Mouse (Mus musculus): Measurements from ENCODE around the gene Pdf.

Pdf gene

DNA sequence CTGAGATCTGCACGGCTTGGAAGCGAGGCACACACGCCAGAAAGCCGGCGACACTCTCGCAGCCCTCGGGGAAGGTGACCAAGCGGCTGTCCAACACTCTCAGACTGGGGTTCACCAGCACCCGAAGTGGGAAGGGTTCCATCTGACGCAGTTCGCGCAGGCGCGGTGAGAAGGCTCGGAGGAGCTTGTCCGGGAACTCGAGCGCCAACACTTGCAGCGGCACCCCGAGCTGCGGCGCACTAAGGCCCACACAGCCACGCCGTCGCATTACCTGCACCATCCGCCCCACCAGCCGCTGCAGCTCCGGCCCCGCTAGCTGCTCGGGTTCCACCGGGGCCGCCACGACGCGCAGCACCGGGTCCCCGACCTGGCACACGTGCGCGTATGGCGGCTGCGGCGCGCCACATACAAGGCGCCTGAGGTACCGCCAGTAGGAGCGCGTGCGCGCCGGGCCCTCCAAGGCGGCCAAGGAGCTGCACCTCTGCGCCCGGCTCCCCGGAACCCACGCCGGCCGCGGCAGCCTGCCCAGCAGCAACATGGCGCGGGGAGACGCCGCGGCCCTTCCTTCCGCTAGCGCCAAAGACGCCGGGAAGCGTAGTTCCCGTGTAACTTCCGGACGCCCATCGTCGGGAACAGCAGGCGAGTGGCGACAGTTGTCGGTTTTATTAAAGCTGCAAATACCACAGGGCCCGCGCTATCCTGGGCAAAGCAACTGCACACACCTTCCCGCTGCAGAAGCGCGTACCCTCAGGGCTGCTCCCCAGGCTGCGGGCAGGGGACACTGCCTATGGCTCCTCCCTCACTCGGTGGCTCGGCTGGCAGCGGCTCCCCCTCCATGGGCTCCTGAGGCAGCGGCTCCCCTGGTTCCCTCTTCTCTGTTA is at the start of gene Pdf:
Gene Pdf (minus strand): TSS at position 554 of the 881 bp plus-strand sequence.
- peak; percentile 98 for DNase-seq

- peak; percentile 100 for DNase-seq
Observed at GRCm38 (mm10) chr8:107096366-107097036, 48.1 kb upstream of the Pdf start, which contains the start of gene Terf2. Gene Terf2 (minus strand): TSS chr8:107096547.

DNA sequence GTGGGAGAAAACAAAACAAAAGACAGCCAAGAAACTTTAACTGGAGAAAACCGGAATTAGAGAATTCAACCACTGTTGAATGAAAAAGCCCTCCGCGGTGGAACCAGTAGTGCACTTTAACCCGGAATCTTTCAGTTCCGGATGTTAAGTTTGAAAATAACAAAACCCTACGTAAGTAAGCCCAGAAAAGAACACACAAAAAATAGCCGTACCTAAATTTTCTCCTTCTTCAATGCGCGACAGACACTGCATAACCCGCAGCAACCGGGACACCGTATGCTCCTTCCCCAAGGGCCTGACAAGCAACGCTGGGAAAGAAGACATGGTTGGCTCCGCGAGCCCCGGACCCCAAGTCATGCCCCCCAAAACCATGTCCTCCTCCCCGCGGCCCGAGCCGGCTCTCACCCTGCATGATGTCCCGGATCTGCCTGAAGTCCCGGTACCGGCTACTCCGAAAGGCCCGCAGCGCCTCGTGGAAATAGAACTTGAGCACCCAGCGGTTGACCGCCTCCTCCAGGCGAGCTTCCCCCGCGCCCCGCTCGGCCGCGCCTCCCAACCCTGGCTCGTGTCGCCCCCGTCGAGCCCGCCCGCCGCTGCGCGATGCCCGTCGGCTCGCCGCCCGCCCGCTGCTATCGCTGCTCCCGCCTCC is 47.4 kb upstream of the Pdf start:
- DNase-seq = no peak

DNA sequence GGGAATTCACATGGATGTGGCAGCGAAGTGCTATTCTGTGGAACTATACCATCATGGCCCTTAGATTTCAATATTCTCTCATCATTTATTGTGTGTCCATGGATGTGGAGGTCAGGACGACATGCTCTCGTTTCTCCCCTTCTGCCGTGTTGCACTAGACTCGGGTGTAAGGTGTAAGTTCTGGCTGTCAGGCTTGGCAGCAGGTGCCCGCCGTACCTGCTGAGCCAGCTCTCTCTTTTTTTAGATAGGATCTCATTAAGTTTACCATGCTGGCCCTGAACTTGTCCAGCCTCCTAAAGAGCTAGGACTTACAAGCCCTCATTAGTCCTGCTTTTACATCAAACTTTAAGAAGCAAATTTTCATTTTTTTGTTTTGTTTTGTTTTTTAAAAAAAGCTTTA is 42.1 kb upstream of the Pdf start:
- no peak for DNase-seq

GRCm38 (mm10) chr8:107088526-107089063 is 40.2 kb upstream of the Pdf start:
- peak; percentile 70 for DNase-seq

GRCm38 (mm10) chr8:107086018-107086417 is 37.6 kb upstream of the Pdf start:
- peak; percentile 73 for DNase-seq

- peak; percentile 75 for DNase-seq
Observed at GRCm38 (mm10) chr8:107085358-107085757, 36.9 kb upstream of the Pdf start.

DNA sequence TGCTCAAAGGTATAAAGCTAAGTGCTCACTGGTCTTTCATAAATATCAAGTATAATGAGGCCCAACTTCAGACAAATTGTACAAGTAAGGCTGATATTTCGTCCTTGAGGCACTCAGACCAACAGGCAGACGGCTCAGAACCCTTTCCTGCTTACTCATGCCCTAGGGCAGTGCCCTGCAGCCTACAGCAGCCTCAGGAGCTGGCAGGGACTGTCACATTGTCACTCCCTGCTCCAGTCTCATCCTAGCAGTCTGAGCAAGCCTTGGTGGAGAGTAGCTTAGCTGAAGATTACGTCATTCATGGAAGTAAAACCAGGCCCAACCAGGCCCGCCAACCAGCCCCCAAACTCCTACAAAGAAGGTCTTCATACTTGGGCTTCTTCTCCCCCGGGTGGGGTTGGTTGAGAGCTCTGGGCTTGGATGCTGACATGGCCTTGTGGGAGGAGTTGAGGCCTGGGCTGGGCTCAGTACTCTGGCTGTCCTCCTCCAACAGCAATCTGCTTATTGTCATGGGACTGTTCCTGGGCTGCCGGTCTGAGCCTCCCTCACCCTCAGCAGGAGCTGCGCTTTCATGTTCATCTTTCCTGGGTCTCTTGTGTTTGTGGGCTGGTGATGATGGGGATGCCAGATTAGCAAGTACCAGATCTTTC is 27.9 kb upstream of the Pdf start:
- DNase-seq = peak; percentile 93

GRCm38 (mm10) chr8:107074128-107074527 is 25.7 kb upstream of the Pdf start:
- no peak for DNase-seq

DNA sequence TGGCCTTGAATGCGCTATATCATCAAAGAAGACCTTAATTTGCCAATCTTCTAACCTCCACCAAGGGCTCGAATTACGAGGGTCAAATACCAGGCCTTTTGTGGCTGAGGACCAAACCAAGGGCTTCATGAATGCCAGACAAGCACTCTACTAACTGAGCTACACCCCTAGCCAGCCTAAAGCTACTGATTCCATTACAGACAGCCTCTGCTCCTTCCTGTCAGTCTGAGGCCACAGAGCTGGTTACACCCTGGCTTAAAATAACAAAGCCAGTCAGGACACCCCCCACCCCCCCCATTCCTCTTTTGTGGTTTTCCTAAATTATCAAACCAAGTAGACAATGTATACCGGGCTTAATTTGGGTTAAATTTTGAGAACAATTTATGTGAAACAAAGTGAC is 25.3 kb upstream of the Pdf start:
- no peak for DNase-seq

DNA sequence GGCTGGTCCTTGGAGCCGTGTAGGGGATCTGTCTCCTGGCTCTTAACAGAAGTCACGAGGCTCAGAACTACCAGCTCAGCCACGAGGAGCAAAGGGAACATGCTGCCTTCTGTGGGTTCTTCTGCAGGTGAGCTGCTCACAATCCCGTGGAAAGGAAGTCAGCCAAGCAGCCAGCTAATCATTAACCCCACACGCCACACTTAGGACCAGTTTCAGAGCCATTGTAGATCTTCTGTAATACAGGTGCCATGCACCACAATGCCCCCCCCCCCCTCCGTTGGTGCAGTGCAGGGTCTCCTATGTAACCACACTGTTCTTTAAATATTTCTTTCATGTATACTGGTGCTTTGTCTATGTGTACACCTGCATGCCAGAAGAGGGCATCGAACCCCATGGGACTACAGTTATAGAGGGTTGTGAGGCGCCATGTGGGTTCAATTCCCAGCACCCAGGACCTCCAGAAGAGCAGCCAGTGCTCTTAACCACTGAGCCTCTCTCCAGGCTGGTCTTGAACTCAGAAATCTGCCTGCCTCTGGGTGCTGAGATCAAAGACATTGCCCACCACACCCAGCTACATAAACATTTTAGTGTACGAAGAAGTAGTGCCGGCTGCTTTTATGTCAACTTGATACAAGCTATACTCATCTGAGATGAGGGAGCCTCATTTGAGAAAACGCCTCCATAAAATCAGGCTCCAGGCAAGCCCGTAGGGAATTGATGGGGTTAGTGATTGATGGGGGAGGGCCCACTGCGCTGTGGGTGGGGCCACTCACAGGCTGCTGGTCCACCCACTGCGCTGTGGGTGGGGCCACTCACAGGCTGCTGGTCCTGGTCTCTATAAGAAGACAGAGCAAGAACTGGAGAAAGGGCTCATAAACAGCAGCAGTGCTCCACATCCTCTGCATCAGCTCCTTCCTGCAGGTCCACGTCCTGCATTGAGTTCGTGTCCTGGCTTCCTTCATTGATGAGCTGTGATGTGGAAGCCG is 17.4 kb upstream of the Pdf start, which contains the start of gene Tmed6:
Gene Tmed6 (minus strand): TSS at position 134 of the 986 bp plus-strand sequence.
- DNase-seq = no peak

DNA sequence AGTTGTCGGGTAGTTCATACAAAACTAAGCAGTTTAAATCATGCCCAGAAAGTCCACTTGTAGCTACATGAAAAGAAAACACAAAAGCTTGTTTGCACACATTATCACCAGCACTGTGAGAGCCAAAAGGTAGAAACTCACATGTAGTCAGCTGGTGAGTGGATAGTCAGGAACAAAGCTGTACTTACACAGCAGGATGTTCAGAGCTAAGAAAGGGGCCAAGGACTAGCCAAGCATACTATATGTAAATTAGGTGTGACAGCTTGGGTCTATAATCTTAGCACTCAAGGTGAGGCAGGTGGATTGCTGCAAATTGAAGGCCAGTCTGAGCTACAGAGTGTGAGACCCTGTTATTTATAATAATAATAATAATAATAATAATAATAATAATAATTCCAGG is 14.2 kb upstream of the Pdf start:
- no peak for DNase-seq

- DNase-seq = peak; percentile 97
Observed at GRCm38 (mm10) chr8:107056973-107057369, 8.6 kb upstream of the Pdf start.

DNA sequence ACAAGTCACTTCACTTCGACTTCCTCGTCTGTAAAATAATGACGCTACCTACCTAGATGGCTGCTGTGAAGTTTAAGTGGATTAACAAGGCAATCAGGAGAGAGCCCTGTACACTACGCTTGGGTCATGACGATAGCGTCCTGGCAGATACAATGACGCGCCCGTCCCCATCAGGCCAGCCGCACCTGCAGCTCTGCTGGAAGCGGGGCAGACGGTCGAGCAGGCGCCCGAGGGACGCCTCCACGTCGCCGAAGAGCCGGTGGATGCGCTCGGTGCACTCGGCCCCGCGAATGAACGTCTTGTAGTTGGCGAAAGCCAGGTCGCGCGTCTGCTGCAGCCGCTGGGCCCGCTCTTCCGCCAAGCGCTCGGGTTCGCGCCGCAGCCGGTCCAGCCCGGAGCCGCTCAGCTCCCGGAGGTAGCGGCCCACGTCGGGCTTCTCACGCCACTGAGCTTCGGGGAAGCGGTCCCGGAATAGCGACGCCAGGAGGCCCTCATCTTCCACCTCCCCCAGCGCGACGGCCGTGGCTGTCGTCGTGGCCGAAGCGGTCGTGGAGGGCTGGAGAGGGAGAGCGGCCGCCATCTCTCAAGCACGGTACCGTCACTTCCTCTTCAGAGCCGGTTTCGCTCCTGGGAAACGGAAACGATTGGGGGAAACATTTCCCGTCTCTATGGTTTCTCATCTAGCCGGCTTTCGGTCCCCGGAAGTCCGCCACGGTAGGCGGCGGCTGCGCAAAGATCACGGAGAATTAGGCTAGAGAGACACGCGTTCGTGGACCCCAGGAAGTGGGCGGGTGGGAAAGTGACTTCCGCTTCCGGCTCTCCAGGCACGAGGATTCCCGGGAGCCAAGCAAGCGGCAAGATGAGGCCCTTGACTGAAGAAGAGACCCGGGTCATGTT is 7.9 kb upstream of the Pdf start, which contains the start of the genes Cog8 and Nip7:
Gene Cog8 (minus strand): TSS at position 614 of the 897 bp plus-strand sequence.
Gene Nip7 (plus strand): TSS at position 802 of the 897 bp plus-strand sequence.
- peak; percentile 100 for DNase-seq

DNA sequence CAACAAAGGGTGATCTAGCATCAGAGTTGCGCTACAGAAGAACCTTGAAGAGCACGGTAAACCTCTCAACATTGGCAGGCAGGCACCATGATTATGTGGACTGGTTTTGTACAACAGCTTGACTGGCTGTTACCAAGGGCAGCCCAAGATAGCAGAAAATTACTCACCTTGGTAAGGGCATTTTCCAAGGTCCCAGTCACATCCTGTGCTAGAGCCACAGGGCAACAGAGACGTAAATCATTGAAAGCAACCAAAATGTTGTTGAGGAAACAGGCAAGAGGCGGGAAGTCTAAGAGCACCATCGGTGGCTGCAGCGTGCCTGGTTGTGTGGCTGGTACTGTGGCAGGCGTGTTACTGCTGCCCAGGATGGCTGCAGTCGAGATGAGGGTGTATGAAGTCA is 3.6 kb upstream of the Pdf start:
- DNase-seq = no peak

- DNase-seq = no peak
Observed at GRCm38 (mm10) chr8:107049480-107049879, 1.1 kb upstream of the Pdf start.

DNA sequence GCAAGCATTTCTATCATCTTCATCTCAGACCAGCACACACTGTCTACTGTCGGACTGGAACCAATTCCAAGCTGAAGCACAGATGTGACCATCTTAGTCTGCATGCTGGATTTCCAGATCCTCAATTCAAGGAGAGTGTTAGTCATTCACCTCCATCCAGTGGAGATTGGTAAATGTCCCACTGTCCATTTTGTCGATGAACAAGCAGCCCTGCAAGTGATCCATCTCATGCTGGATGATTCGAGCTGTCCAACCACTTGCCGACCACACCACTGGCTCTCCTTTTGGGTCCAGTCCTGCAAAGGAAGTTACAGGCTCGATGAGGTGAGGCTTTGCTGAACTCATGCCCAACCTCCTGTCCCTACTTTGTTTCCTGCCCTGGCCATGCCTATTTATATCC is 1.4 kb downstream of the Pdf start:
- no peak for DNase-seq

DNA sequence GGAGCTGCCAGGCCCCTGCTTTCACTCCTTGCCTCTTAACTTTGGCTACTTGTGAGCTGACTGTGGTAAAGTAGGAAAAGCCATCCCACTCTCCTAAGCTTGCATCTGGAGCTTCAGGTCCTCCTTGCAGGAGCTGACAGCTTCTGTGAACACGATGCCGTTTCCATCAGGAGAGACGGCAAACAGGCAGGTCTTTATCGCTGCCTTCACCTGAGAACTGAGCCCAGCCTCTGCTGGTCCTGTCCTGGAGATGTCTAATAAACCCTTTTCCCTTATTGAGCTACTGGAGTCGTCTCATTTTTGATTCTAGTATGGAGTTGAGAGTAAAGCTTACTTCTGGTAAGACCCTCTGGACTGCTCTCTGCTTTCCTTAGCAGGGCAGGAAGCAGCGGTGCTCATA is 2.9 kb downstream of the Pdf start:
- no peak for DNase-seq

DNA sequence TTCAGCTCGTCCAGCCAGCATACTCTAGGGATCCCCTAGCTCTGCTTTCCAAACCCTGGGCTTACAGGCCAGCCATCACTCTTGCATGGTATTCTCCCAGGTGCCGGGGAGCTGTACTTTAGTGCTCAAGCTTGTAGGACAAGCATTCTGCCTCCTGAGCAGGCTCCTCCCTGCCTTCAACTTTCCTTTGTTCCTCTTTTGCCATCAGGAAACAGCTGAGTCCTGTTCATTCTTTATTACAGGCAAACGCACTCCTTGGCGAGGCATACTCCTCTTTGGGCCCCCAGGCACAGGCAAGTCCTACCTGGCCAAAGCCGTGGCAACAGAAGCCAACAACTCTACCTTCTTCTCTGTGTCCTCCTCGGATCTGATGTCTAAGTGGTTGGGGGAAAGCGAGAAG is 7.8 kb downstream of the Pdf start:
- DNase-seq = no peak

DNA sequence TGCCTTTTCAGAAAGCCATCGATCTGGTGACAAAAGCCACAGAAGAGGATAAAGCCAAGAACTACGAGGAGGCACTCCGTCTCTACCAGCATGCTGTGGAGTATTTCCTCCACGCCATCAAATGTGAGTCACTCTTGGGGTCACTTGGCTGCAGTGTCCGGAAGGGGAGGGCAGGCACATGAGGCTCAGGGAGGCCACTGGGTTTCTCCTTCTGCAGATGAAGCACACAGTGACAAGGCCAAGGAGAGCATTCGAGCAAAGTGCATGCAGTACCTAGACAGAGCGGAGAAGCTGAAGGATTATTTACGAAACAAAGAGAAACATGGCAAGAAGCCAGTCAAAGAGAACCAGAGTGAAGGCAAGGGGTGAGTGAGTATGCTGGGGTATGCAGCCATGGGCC is 11.8 kb downstream of the Pdf start:
- no peak for DNase-seq
